Mouse (Mus musculus) small intestine, adult 2 months (tissue): ENCODE measurements around the gene Cmah. TPM values are rescaled to one million over a fixed set of nuclear protein-coding genes. Genes with fewer than 3 reads are reported as not detected.

Experiments used
- H3K27ac ChIP-seq: fragments of 200-500 bp; 2 replicates; pipeline ENCODE4 v1.5.1; 2012; ENCODE audit warnings: low read depth, low read length, control low read depth, inconsistent platforms; ENCODE audit not compliant: insufficient read depth
- H3K27me3 ChIP-seq: fragments of 200-500 bp; 2 replicates; pipeline ENCODE4 v1.6.1; 2012; ENCODE audit warnings: mild to moderate bottlenecking, moderate library complexity, low read length, inconsistent platforms; ENCODE audit not compliant: control insufficient read depth, insufficient read depth
- H3K36me3 ChIP-seq: fragments of 200-500 bp; 2 replicates; pipeline ENCODE4 v1.6.1; 2012; ENCODE audit warnings: mild to moderate bottlenecking, low read length, control low read depth, inconsistent platforms; ENCODE audit not compliant: control insufficient read depth, insufficient read depth
- H3K4me1 ChIP-seq: fragments of 200-500 bp; 2 replicates; pipeline ENCODE4 v1.6.1; 2012; ENCODE audit warnings: low read length, inconsistent platforms, mixed read lengths; ENCODE audit not compliant: control insufficient read depth, insufficient read depth, insufficient read length
- H3K4me3 ChIP-seq: fragments of 200-500 bp; 2 replicates; pipeline ENCODE4 v1.5.1; 2012; ENCODE audit warnings: low read depth, mild to moderate bottlenecking, control low read depth, inconsistent platforms, low read length, moderate library complexity
- CTCF ChIP-seq: fragments of 200-500 bp; IDR thresholded peaks from 2 replicates; pipeline ENCODE4 v1.5.1; 2012; ENCODE audit warnings: low read depth, mild to moderate bottlenecking, control low read depth, inconsistent platforms, low read length, moderate library complexity, mixed read lengths; ENCODE audit not compliant: insufficient replicate concordance, insufficient read length; ENCODE audit errors: extremely low read depth
- POLR2A ChIP-seq: fragments of 200-500 bp; IDR thresholded peaks from 2 replicates; pipeline ENCODE4 v1.6.1; 2012; ENCODE audit warnings: low read depth, mild to moderate bottlenecking, control low read depth, inconsistent platforms, low read length, moderate library complexity
- WGBS: fragments of 180-500 bp; shearing (Covaris S2); methylation state at CpG from one replicate; pipeline ENCODE4 v1.1.7; 2018; 5-methylcytosine and 5-hydroxymethylcytosine counted together
- polyA plus RNA-seq: library from polyadenylated mRNA; depleted of rRNA; stranded (reverse); fragments of >200 nt; gene quantifications from 2 replicates; pipeline ENCODE4 v1.2.3, GENCODE M21; 2012; rRNA removed

Gene Cmah
- polyA plus RNA-seq, 1 experiment: 0.70 TPM

DNA sequence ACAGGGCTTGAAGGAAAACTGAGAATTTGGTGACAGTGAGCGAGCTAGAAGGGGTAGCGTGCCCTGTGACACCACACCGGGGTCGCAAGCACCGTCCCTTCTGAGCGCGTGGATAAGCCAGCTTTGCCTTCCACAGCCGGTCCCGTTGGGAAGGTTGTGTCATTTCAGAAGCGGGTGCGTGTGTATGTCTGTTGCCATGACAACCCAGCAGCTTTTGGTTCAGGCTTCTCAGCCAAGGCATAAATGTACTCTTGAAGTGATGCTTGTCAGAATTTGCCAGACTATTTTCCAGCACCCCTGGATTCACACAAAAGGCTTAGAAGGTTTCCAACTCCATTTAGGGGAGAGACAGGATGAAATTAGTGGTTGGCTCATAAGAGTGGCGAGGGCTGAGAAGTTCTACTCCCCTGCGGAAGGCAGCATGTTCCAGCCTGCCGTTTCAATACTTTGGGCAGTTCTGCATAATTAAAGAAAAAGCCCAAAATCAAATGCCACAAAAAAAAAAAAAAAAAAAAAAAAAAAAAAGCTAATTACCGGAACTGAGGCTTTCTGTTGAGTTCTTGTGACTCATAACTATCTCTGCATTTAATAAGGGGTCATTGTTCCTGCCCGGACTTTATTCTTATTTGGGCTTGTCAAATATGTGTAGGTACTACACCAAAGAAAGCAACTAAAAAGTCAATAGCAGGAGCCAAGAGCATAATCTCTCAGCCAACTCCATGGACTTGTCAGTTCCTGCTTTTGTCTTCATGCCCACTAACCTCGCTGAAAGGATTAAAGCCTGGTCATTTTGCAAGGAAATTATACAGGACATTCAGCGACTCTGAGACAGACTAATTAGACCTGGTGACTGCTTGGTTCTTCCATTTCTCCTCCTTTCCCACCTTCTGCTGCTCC, 194.5 kb downstream of the Cmah start:
- no peak for TF ChIP-seq CTCF
- no peak for TF ChIP-seq POLR2A
- Histone ChIP-seq H3K36me3 (no peaks in the 10 kb centered on the region), H3K27me3 (no peaks in the 10 kb centered on the region), H3K27ac (no peak overlapping the region), H3K4me1 (no peaks in the 10 kb centered on the region), H3K4me3 (no peak overlapping the region)
- 55% methylated on average over 18 of the region's 18 CpGs for WGBS

DNA sequence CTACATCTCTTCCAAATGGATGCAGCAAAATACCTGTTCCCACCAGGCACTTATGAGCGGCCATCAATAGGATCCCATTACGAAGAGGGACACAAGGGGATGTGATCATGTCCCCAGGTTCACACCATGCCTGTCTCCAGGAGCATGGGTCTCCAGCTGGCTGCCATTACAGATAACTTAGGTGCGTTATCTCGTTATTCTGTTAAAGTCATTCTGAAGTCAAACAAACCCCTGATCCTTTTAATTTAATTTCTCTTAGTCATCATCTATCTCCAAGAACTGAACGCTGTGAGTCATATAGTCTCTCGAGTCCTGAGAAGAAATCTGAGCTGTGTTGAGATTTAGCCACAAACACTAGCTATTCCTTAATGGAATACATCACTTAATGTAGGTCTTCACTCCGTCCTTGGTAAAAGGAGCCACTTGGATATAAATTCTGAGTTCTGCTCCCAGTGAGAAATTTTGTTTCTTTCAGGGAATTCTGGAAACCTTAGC, 195.2 kb downstream of the Cmah start:
- 54% methylated on average over 7 of the region's 7 CpGs for WGBS
- Histone ChIP-seq H3K4me3 (no peak overlapping the region), H3K27ac (no peak overlapping the region)

DNA sequence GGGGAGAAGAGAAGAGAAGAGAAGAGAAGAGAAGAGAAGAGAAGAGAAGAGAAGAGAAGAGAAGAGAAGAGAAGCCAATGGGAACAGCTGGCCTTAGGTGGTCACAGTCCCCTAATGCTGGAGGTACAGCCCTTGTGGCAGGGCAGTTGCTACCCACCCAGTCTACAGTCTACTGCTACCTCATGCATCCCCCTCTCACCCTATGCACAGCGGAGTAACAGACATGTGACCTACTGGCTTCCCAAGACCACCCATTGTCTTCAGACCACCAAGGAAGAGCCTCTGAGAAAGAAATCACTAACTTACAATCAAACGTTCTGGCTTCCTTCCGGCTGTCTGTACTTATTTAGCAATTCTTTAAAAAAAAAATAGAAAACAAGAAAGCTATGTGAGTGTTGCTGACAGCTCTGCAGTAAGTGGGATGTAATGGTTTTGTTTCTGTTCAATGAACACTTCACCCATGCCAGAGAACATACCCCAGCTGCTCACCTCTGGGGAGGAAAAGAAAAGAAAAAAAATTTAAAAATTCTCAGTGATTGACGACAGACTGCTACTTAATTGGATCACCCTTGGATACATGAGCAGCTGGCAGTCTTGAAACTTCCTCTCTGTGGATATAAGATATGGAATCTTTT, 196.5 kb downstream of the Cmah start:
- Histone ChIP-seq H3K27ac (no peak overlapping the region), H3K36me3 (no peaks in the 10 kb centered on the region), H3K4me3 (no peak overlapping the region), H3K27me3 (no peaks in the 10 kb centered on the region), H3K4me1 (no peaks in the 10 kb centered on the region)
- TF ChIP-seq POLR2A (no peak), CTCF (no peak)
- WGBS: 79% methylated on average over 4 of the region's 4 CpGs

More for the DNA sequence above, 195.2 kb downstream of the Cmah start:
- Histone ChIP-seq H3K27me3 (no peaks in the 10 kb centered on the region), H3K4me1 (no peaks in the 10 kb centered on the region), H3K36me3 (no peaks in the 10 kb centered on the region)
- TF ChIP-seq POLR2A: no peak
- TF ChIP-seq CTCF: no peak

DNA sequence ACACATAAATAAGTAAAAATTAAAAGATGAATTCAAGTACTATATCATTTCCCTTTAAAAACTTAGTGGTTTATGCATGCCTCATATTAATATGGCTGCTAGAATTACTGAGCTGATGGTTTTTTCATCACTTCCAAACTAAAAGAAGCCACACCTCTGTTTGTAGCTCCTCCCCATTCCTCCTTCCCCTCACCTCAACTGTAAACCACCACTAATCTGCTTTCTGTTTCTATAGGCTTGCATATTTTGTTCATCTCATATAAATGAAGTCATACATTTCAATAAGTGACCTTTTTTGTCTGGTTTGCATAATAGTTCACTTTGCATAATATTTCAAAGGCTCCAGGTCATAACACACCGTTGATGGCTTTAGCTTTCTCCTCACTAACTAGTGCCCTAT, 197.3 kb downstream of the Cmah start:
- H3K36me3 ChIP-seq: no peaks in the 10 kb centered on the region
- H3K27me3 ChIP-seq: no peaks in the 10 kb centered on the region
- TF ChIP-seq CTCF: no peak
- TF ChIP-seq POLR2A: no peak
- H3K27ac ChIP-seq: no peak overlapping the region
- H3K4me3 ChIP-seq: no peak overlapping the region
- 58% methylated on average over 1 of the region's 1 CpGs for WGBS
- no peaks in the 10 kb centered on the region for H3K4me1 ChIP-seq

DNA sequence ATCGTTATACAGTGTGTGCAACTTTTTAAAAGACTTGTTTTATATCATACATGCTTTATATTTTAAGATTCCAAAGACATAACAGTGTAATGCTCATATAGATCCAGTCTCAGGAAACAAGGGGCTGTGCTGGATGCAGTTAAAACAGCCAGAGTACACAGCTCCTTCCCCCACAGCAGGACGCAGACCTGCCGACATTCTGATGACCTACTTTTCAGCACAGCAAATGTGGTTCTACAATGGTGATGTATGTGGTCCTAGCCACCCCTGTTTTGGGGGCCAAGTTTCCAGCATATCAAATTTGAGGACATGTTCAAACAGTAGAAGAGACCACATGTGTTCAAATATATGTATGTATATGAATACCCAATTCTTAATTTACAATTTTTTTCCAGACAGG, 198.3 kb downstream of the Cmah start:
- no peak overlapping the region for H3K4me3 ChIP-seq
- no peaks in the 10 kb centered on the region for H3K36me3 ChIP-seq
- H3K27me3 ChIP-seq: no peaks in the 10 kb centered on the region
- no peaks in the 10 kb centered on the region for H3K4me1 ChIP-seq
- TF ChIP-seq POLR2A (no peak), CTCF (no peak)
- H3K27ac ChIP-seq: no peak overlapping the region
- WGBS: 80% methylated on average over 3 of the region's 3 CpGs

DNA sequence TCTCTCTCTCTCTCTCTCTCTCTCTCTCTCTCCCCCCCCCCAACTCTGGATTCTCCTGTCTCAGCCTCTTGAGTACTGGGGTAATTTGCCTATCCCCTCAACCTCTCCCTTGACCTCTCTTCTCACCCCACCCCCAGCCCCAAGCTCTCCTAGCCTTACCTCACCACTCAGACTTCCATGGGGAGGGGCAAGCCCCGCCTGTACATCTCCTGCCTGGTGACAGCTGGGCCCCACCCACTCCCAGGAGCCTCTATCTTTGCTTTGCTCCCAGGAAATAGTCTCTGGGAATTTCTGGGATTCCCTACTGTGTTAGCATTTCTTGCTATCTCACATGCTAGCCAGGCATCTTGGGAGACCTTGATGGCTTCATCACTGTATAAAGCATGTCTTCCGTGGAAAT, 199.7 kb downstream of the Cmah start:
- H3K4me3 ChIP-seq: no peak overlapping the region
- WGBS: 57% methylated on average over 2 of the region's 2 CpGs
- TF ChIP-seq POLR2A (no peak), CTCF (no peak)
- H3K27ac ChIP-seq: no peak overlapping the region
- no peaks in the 10 kb centered on the region for H3K36me3 ChIP-seq
- H3K27me3 ChIP-seq: no peaks in the 10 kb centered on the region
- H3K4me1 ChIP-seq: no peaks in the 10 kb centered on the region

Other genes with a start within 250 kb of the Cmah start
- 3.6 and 9.8 TPM in 2 replicates for gene Carmil1, start 46.6 kb upstream of the Cmah start, polyA plus RNA-seq